Mouse (Mus musculus): Measurements from ENCODE around the gene Otc.

GRCm38 (mm10) chrX:10233051-10233450 lies 19.1 kb upstream of the Otc start:
- TF ChIP-seq CTCF (conservative IDR thresholded peaks at IDR 0.05; ENCODE audit: low read length) (no peak), POU5F1 (IDR thresholded peaks at IDR 0.05; ENCODE audit: borderline replicate concordance, low read length) (no peak), NANOG (IDR thresholded peaks at IDR 0.05; ENCODE audit: borderline replicate concordance, low read length) (no peak)

All from E14TG2a.4 (cell line).